Mouse (Mus musculus): ENCODE measurements around the gene Efhd2.

The Efhd2 gene

GRCm38 (mm10) chr4:141881289-141881914 lies 6.7 kb upstream of the Efhd2 start:
- no peak for DNase-seq (ENCODE audit: low spot score in 2 of 2)

- DNase-seq (ENCODE audit: low spot score in 2 of 2), result no peak
Measured at GRCm38 (mm10) chr4:141879875-141880274, 5.2 kb upstream of the Efhd2 start.

- DNase-seq (ENCODE audit: low spot score in 2 of 2), result no peak
Measured at GRCm38 (mm10) chr4:141879074-141879473, 4.4 kb upstream of the Efhd2 start.

GRCm38 (mm10) chr4:141878621-141879020 lies 3.9 kb upstream of the Efhd2 start:
- no peak for DNase-seq (ENCODE audit: low spot score in 2 of 2)

GRCm38 (mm10) chr4:141875481-141876108 lies 875 bp upstream of the Efhd2 start:
- no peak for DNase-seq (ENCODE audit: low spot score in 2 of 2)

GRCm38 (mm10) chr4:141874111-141874600 lies 564 bp downstream of the Efhd2 start:
- DNase-seq (ENCODE audit: low spot score in 2 of 2), result no peak

- no peak for DNase-seq (ENCODE audit: low spot score in 2 of 2)
Measured at GRCm38 (mm10) chr4:141872977-141873376, 1.7 kb downstream of the Efhd2 start.

GRCm38 (mm10) chr4:141871909-141872308 lies 2.8 kb downstream of the Efhd2 start:
- DNase-seq (ENCODE audit: low spot score in 2 of 2), result no peak

GRCm38 (mm10) chr4:141871333-141871725 lies 3.4 kb downstream of the Efhd2 start:
- no peak for DNase-seq (ENCODE audit: low spot score in 2 of 2)

GRCm38 (mm10) chr4:141870666-141871332 lies 3.9 kb downstream of the Efhd2 start:
- DNase-seq (ENCODE audit: low spot score in 2 of 2), result no peak

GRCm38 (mm10) chr4:141869436-141870215 lies 5.1 kb downstream of the Efhd2 start:
- no peak for DNase-seq (ENCODE audit: low spot score in 2 of 2)

- DNase-seq (ENCODE audit: low spot score in 2 of 2), result no peak
Measured at GRCm38 (mm10) chr4:141868051-141868450, 6.7 kb downstream of the Efhd2 start.

- DNase-seq (ENCODE audit: low spot score in 2 of 2), result no peak
Measured at GRCm38 (mm10) chr4:141867498-141867897, 7.2 kb downstream of the Efhd2 start.

GRCm38 (mm10) chr4:141866933-141867490 lies 7.7 kb downstream of the Efhd2 start:
- no peak for DNase-seq (ENCODE audit: low spot score in 2 of 2)

- no peak for DNase-seq (ENCODE audit: low spot score in 2 of 2)
Measured at GRCm38 (mm10) chr4:141865600-141865999, 9.1 kb downstream of the Efhd2 start.

GRCm38 (mm10) chr4:141865006-141865405 lies 9.7 kb downstream of the Efhd2 start:
- DNase-seq (ENCODE audit: low spot score in 2 of 2), result no peak

- no peak for DNase-seq (ENCODE audit: low spot score in 2 of 2)
Measured at GRCm38 (mm10) chr4:141864506-141864905, 10.2 kb downstream of the Efhd2 start.

- DNase-seq (ENCODE audit: low spot score in 2 of 2), result no peak
Measured at GRCm38 (mm10) chr4:141863726-141864280, 10.9 kb downstream of the Efhd2 start.

GRCm38 (mm10) chr4:141862867-141863266 lies 11.9 kb downstream of the Efhd2 start:
- DNase-seq (ENCODE audit: low spot score in 2 of 2), result no peak

- DNase-seq (ENCODE audit: low spot score in 2 of 2), result no peak
Measured at GRCm38 (mm10) chr4:141861591-141862295, 13.0 kb downstream of the Efhd2 start.

Data from spleen, postnatal 4 days (tissue).